Mouse (Mus musculus): Measurements from ENCODE around the gene Gm5591. TPM values are rescaled to one million over a fixed set of nuclear protein-coding genes. Genes with fewer than 3 reads are reported as not detected.
"Not testable (repeated sequence)": the region's sequence is repeated elsewhere in the genome, so short reads cannot be mapped to it uniquely, and the experiment has no call there.

Gm5591 gene
- polyA plus RNA-seq (2012; fragmentation: generic; extraction: Trizol), result not detected
- long read RNA-seq, experiment 1, result 0 reads
- long read RNA-seq, experiment 2, result 0 reads

GRCm38 (mm10) chr7:38528093-38528492, at the start of gene Gm5591:
TSS of gene Gm5591 (minus strand) at chr7:38528193.
- H3K4me3 ChIP-seq (ENCODE audit: insufficient read depth, poor library complexity, severe bottlenecking); H3K27me3 ChIP-seq (ENCODE audit: control insufficient read depth, insufficient read depth, insufficient read length); H3K36me3 ChIP-seq (ENCODE audit: control insufficient read depth, insufficient read depth); H3ac ChIP-seq (ENCODE audit: control insufficient read depth, insufficient read length, low read depth); H3K79me2 ChIP-seq (ENCODE audit: control insufficient read depth, insufficient read depth); H3K79me3 ChIP-seq (ENCODE audit: low read depth): not testable (repeated sequence)

- H3K79me3 ChIP-seq (ENCODE audit: low read depth); H3K4me3 ChIP-seq (ENCODE audit: insufficient read depth, poor library complexity, severe bottlenecking); H3ac ChIP-seq (ENCODE audit: control insufficient read depth, insufficient read length, low read depth); H3K36me3 ChIP-seq (ENCODE audit: control insufficient read depth, insufficient read depth); H3K79me2 ChIP-seq (ENCODE audit: control insufficient read depth, insufficient read depth); H3K27me3 ChIP-seq (ENCODE audit: control insufficient read depth, insufficient read depth, insufficient read length): not testable (repeated sequence)
Measured at GRCm38 (mm10) chr7:38488468-38488867, 39.5 kb downstream of the Gm5591 start.

All from C2C12 (cell line).